Mouse (Mus musculus) skeletal muscle tissue, adult 2 months (tissue): ENCODE results near the gene Olfr1016.

Experiments used
- DNase-seq: peaks from one replicate; pipeline ENCODE4 v3.0.0-alpha.2; 2012; ENCODE audit warnings: low read depth, low spot score

Gene Olfr1016

GRCm38 (mm10) chr2:85802444-85802843 lies at the start of gene Olfr1016:
Gene Olfr1016 (minus strand): TSS chr2:85802544.
- DNase-seq, result no peak

GRCm38 (mm10) chr2:85846730-85847129 lies 44.4 kb upstream of the Olfr1016 start, which contains the start of gene Olfr1020:
Gene Olfr1020 (plus strand): TSS chr2:85847030.
- no peak for DNase-seq

- DNase-seq, result no peak
Observed at GRCm38 (mm10) chr2:85845383-85845782, 43.0 kb upstream of the Olfr1016 start, which contains the start of gene Olfr1019. Gene Olfr1019 (minus strand): TSS chr2:85845483.

GRCm38 (mm10) chr2:85818179-85818578 lies 15.8 kb upstream of the Olfr1016 start, which contains the start of gene Olfr1018:
Gene Olfr1018 (plus strand): TSS chr2:85818479.
- no peak for DNase-seq

- DNase-seq, result no peak
Observed at GRCm38 (mm10) chr2:85804501-85804900, 2.2 kb upstream of the Olfr1016 start.

- no peak for DNase-seq
Observed at GRCm38 (mm10) chr2:85792331-85792730, 10.0 kb downstream of the Olfr1016 start.

GRCm38 (mm10) chr2:85781717-85782116 lies 20.6 kb downstream of the Olfr1016 start, which contains the start of gene Olfr1015:
Gene Olfr1015 (plus strand): TSS chr2:85782017.
- no peak for DNase-seq

GRCm38 (mm10) chr2:85772413-85772812 lies 29.9 kb downstream of the Olfr1016 start, which contains the start of gene Olfr1014:
Gene Olfr1014 (plus strand): TSS chr2:85772713.
- no peak for DNase-seq

- DNase-seq, result no peak
Observed at GRCm38 (mm10) chr2:85766798-85767197, 35.5 kb downstream of the Olfr1016 start, which contains the start of gene Olfr1013. Gene Olfr1013 (plus strand): TSS chr2:85767098.

- DNase-seq, result no peak
Observed at GRCm38 (mm10) chr2:85762666-85763065, 39.7 kb downstream of the Olfr1016 start, which contains the start of gene Olfr1012. Gene Olfr1012 (minus strand): TSS chr2:85762766.

GRCm38 (mm10) chr2:85753822-85754221 lies 48.5 kb downstream of the Olfr1016 start:
- DNase-seq, result no peak
